In genomic region chr7:68593344-68594016, GRCm38 (mm10) we compare ENCODE assay signal across 17 mouse cellular contexts.
DNase-seq lines count a peak whose midpoint lies in the region; ATAC-seq lines count a peak whose summit lies in the region.
"Had no signal": no experiment of that assay in that cellular context is flagged by ENCODE, and none has a peak within 500 bp of the region (broad histone marks: within the 10 kb centered on the region; RNA-seq: fewer than 3 reads in every experiment).

No protein-coding gene starts in this region.

- ATAC-seq in kidney, embryonic 14.5 days (ENCODE audit: low FRiP score, low TSS enrichment), result 0 out of 2 replicates have a peak, but pooled peaks have one; percentile 35
- peak; percentile 50 for ATAC-seq in common myeloid progenitor, adult 5-6 weeks (replicated peaks; ENCODE audit: low read depth, poor library complexity, severe bottlenecking)
- ATAC-seq in granulocyte monocyte progenitor cell, adult 5-6 weeks (replicated peaks; ENCODE audit: poor library complexity, severe bottlenecking), result peak; percentile 25; the same call in 1 of the 2 replicates
- peak; percentile 87 for ATAC-seq in midbrain, embryonic 14.5 days (ENCODE audit: low FRiP score, low TSS enrichment)
- ATAC-seq: liver, postnatal 0 days had no signal

- no peaks in the 10 kb centered on the region for H3K36me3 ChIP-seq in kidney, embryonic 14.5 days (ENCODE audit: control insufficient read depth, insufficient read depth, low read length)
- no peaks in the 10 kb centered on the region for H3K36me3 ChIP-seq in midbrain, embryonic 14.5 days (ENCODE audit: control insufficient read depth, insufficient read depth, low read length)
- H3K36me3 ChIP-seq: limb, embryonic 12.5 days; stomach, embryonic 15.5 days had no signal

- no peak for DNase-seq in kidney, adult 11 months
- DNase-seq in midbrain, embryonic 14.5 days, result peak; percentile 70
- no peak for DNase-seq in spleen, postnatal 10 days (ENCODE audit: low spot score in 2 of 2)
- no peak for DNase-seq in right cerebral cortex, postnatal 25 days
- DNase-seq: cerebellum, adult 9-10 months; heart, adult 2 months; heart, postnatal 14 days; kidney, adult 18-20 months; liver, postnatal 0 days; right cerebral cortex, postnatal 14 days; thymus, postnatal 36 days had no signal

- H3K9ac ChIP-seq in kidney, embryonic 14.5 days (ENCODE audit: low read depth, low read length), result no peak overlapping the region
- no peak overlapping the region; the same call in 1 of the 2 replicates for H3K9ac ChIP-seq in midbrain, embryonic 14.5 days (replicated peaks; ENCODE audit: low read length)
- H3K9ac ChIP-seq: limb, embryonic 12.5 days; liver, postnatal 0 days; stomach, embryonic 15.5 days had no signal

- no peaks in the 10 kb centered on the region for H3K9me3 ChIP-seq in kidney, embryonic 14.5 days (ENCODE audit: control insufficient read depth, low read length)
- no peaks in the 10 kb centered on the region for H3K9me3 ChIP-seq in midbrain, embryonic 14.5 days (ENCODE audit: control insufficient read depth, low read length)
- H3K9me3 ChIP-seq: limb, embryonic 12.5 days; stomach, embryonic 15.5 days had no signal

- no peaks in the 10 kb centered on the region for H3K27me3 ChIP-seq in kidney, embryonic 14.5 days (ENCODE audit: control insufficient read depth, insufficient read depth, low read length)
- H3K27me3 ChIP-seq in midbrain, embryonic 14.5 days (ENCODE audit: control insufficient read depth, insufficient read depth, low read length), result peaks cover 10% of the 10 kb centered on the region; the same call in 1 of the 2 replicates
- H3K27me3 ChIP-seq: limb, embryonic 12.5 days; megakaryocyte, embryonic 14.5 days; stomach, embryonic 15.5 days had no signal

- peak overlapping the region; percentile 8; the same call in 1 of the 2 replicates for H3K4me2 ChIP-seq in kidney, embryonic 14.5 days (replicated peaks; ENCODE audit: low read depth, low read length)
- peak overlapping the region; percentile 31 for H3K4me2 ChIP-seq in midbrain, embryonic 14.5 days (ENCODE audit: low read length)
- H3K4me2 ChIP-seq: limb, embryonic 12.5 days; stomach, embryonic 15.5 days had no signal

- H3K4me1 ChIP-seq in kidney, embryonic 14.5 days (ENCODE audit: control insufficient read depth, insufficient read depth, low read length), result peaks cover 3% of the 10 kb centered on the region; the same call in 1 of the 2 replicates
- peaks cover 14% of the 10 kb centered on the region for H3K4me1 ChIP-seq in midbrain, embryonic 14.5 days (ENCODE audit: control insufficient read depth, insufficient read depth, low read length)
- H3K4me1 ChIP-seq: limb, embryonic 12.5 days; megakaryocyte, embryonic 14.5 days; stomach, embryonic 15.5 days had no signal

- H3K4me3 ChIP-seq in kidney, embryonic 14.5 days (ENCODE audit: low read length), result no peak overlapping the region
- no peak overlapping the region for H3K4me3 ChIP-seq in midbrain, embryonic 14.5 days (replicated peaks; ENCODE audit: low read depth, low read length)
- H3K4me3 ChIP-seq: heart, adult 2 months; limb, embryonic 12.5 days; megakaryocyte, embryonic 14.5 days; stomach, embryonic 15.5 days had no signal

- no peak overlapping the region for H3K27ac ChIP-seq in kidney, embryonic 14.5 days (ENCODE audit: low read depth, low read length)
- no peak overlapping the region for H3K27ac ChIP-seq in midbrain, embryonic 14.5 days (replicated peaks; ENCODE audit: low read depth, low read length)
- H3K27ac ChIP-seq: heart, adult 2 months; limb, embryonic 12.5 days; stomach, embryonic 15.5 days had no signal

- 24% methylated on average over 15 of the region's 15 CpGs for WGBS in kidney, embryonic 14.5 days
- 20% methylated on average over 15 of the region's 15 CpGs for WGBS in midbrain, embryonic 14.5 days

Comparison
In these comparisons a context has a peak if more than half of its experiments do, and no peak if none do; other contexts are left out.
1. ATAC-seq: peak in every context shown above with its lines; median percentile 87 in midbrain, embryonic 14.5 days; 50 in common myeloid progenitor, adult 5-6 weeks; 35 in kidney, embryonic 14.5 days; 25 in granulocyte monocyte progenitor cell, adult 5-6 weeks.